Mouse (Mus musculus) spleen, adult 2 months (tissue): Measurements from ENCODE around the gene Med7. TPM values are rescaled to one million over a fixed set of nuclear protein-coding genes. Genes with fewer than 3 reads are reported as not detected.

Source experiments
- DNase-seq, 2 experiments: peaks; one replicate each; pipeline versions ENCODE4 v3.0.0 to v3.0.0-alpha.2; 2012 to 2021; ENCODE audit warnings: low spot score in 2 of 2, low read depth in 1 of 2
- H3K27ac ChIP-seq: fragments of 200-500 bp; 2 replicates; pipeline ENCODE4 v1.5.1; 2012; ENCODE audit warnings: low read length, inconsistent platforms; ENCODE audit not compliant: insufficient read depth
- H3K27me3 ChIP-seq: fragments of 200-500 bp; 2 replicates; pipeline ENCODE4 v1.6.1; 2012; ENCODE audit warnings: mild to moderate bottlenecking, moderate library complexity, low read length, inconsistent platforms; ENCODE audit not compliant: control insufficient read depth, insufficient read depth
- H3K36me3 ChIP-seq: fragments of 200-500 bp; 2 replicates; pipeline ENCODE4 v1.6.1; 2012; ENCODE audit warnings: mild to moderate bottlenecking, low read length, inconsistent platforms; ENCODE audit not compliant: control insufficient read depth, insufficient read depth
- H3K4me1 ChIP-seq: fragments of 200-500 bp; 2 replicates; pipeline ENCODE4 v1.6.1; 2011; ENCODE audit warnings: inconsistent platforms; ENCODE audit not compliant: control insufficient read depth, insufficient read depth, insufficient read length
- H3K4me3 ChIP-seq: fragments of 200-500 bp; 2 replicates; pipeline ENCODE4 v1.5.1; 2011; ENCODE audit warnings: mild to moderate bottlenecking, inconsistent platforms; ENCODE audit not compliant: insufficient read depth, insufficient read length; ENCODE audit errors: extremely low read depth
- CTCF ChIP-seq: fragments of 200-500 bp; IDR thresholded peaks from 2 replicates; pipeline ENCODE4 v1.5.1; 2011; ENCODE audit warnings: mild to moderate bottlenecking, inconsistent platforms; ENCODE audit not compliant: insufficient read depth, insufficient read length, insufficient replicate concordance; ENCODE audit errors: extremely low read depth
- POLR2A ChIP-seq: fragments of 200-500 bp; IDR thresholded peaks from 2 replicates; pipeline ENCODE4 v1.6.1; 2011; ENCODE audit warnings: low read depth, low read length, inconsistent platforms
- WGBS: fragments of 180-500 bp; shearing (Covaris S2); methylation state at CpG from one replicate; pipeline ENCODE4 v1.1.7; 2018; 5-methylcytosine and 5-hydroxymethylcytosine counted together
- polyA plus RNA-seq: library from polyadenylated mRNA; depleted of rRNA; stranded (reverse); fragments of >200 nt; gene quantifications from 2 replicates; pipeline ENCODE4 v1.2.3, GENCODE M21; 2012; rRNA removed

Med7 gene
- polyA plus RNA-seq = 14.7 and 21.0 TPM in 2 replicates

DNA sequence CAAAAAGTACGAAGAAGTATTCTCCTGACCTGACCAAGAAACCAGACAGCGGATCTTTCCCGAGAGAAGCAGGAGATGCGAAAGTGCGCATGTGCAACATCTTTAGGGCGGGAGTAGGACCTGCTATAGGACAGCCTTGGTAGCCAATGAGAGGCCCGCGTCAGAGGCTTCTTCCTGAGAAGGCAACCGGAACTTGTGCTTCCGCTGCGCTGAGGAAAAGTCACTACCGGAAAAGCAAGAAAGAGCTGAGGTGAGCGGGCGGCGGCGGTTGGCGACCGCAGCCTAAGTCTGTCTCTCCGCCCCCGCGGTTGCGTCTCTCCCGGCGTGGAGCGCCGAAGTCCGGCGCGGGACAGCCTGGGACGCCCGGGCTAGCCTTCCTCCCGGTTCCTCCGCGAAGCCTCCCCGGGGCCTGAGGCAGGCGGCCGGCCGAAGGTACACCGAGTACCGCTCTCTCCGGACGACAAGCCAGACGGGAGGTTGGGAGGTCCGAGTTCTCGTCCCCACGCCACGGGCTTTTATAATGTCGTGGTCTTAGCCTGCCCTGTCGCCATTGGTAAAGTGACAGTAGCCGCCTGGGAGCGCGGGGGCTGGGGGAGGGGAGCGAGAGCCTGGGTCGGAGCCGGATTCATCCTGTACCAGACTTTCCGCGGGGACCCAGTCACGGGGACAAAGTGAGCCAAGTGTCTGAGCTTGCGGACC, at the start of gene Med7:
Med7 (plus strand) TSS at position 166 of the 699 bp plus-strand sequence.
- DNase-seq = peak; percentile 93 to 94
- Histone ChIP-seq H3K27ac (peak within 1 kb of the TSS; percentile 94), H3K4me3 (peak within 1 kb of the TSS; percentile 87), H3K36me3 (peaks cover 9% of the 10 kb centered on the region; the same call in 1 of the 2 replicates), H3K27me3 (no peaks in the 10 kb centered on the region), H3K4me1 (0 out of 2 replicates have a peak, but pooled peaks cover 3% of the 10 kb centered on the region)
- TF ChIP-seq CTCF = no peak
- TF ChIP-seq POLR2A = peak; percentile 65
- WGBS = under 1% methylated on average over 59 of the region's 59 CpGs

DNA sequence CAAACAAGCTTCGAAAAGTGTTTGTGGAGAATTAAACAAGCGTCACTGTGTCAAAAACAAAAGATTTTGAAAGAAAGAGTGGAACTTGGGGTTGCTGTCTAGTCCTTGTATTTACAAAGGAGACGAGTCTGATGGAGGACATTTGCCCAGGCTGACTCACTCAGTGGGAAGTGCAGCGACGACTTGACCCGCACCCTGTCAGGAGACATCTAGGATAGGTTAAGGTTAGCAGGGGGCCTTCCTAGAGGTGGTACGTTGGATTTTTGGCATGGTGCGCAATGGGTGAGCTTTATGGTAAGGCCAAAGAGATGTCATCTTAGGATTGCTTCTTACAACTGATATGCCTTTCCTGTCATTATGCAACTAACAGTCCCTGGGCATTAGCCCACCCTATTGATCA, 49.7 kb upstream of the Med7 start:
- H3K27ac ChIP-seq = peak overlapping the region; percentile 55; the same call in 1 of the 2 replicates
- H3K4me3 ChIP-seq = peak overlapping the region; percentile 41; the same call in 1 of the 2 replicates
- no peak for TF ChIP-seq POLR2A
- TF ChIP-seq CTCF = no peak
- H3K27me3 ChIP-seq = no peaks in the 10 kb centered on the region
- 77% methylated on average over 8 of the region's 8 CpGs for WGBS
- peaks cover 6% of the 10 kb centered on the region; the same call in 1 of the 2 replicates for H3K4me1 ChIP-seq
- H3K36me3 ChIP-seq = 0 out of 2 replicates have a peak, but pooled peaks cover 1% of the 10 kb centered on the region
- DNase-seq = no peak

DNA sequence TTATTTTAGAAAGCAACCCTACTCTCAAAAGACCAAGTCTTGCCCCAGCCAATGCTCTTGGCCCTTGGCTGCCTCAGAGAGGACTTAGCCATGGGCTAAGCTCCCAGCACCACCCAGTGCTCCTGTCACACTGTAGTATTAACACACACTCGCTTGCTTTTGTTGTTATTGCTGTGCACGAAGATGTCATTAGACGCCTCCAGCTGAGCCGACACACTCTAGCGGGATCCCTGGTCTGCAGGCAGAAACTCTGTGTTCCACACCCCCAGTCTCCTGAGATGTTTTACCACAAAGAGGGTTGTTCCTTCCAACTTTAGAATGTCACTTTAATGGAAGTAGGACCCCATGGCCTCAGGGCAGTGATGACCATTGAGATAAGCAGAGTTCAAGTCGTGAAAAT, 48.3 kb upstream of the Med7 start:
- peak overlapping the region; percentile 87 for H3K27ac ChIP-seq
- no peak for DNase-seq
- H3K36me3 ChIP-seq = no peaks in the 10 kb centered on the region
- peaks cover 6% of the 10 kb centered on the region; the same call in 1 of the 2 replicates for H3K4me1 ChIP-seq
- peak overlapping the region; percentile 50 for H3K4me3 ChIP-seq
- 62% methylated on average over 6 of the region's 6 CpGs for WGBS
- TF ChIP-seq POLR2A (no peak), CTCF (no peak)
- H3K27me3 ChIP-seq = no peaks in the 10 kb centered on the region

DNA sequence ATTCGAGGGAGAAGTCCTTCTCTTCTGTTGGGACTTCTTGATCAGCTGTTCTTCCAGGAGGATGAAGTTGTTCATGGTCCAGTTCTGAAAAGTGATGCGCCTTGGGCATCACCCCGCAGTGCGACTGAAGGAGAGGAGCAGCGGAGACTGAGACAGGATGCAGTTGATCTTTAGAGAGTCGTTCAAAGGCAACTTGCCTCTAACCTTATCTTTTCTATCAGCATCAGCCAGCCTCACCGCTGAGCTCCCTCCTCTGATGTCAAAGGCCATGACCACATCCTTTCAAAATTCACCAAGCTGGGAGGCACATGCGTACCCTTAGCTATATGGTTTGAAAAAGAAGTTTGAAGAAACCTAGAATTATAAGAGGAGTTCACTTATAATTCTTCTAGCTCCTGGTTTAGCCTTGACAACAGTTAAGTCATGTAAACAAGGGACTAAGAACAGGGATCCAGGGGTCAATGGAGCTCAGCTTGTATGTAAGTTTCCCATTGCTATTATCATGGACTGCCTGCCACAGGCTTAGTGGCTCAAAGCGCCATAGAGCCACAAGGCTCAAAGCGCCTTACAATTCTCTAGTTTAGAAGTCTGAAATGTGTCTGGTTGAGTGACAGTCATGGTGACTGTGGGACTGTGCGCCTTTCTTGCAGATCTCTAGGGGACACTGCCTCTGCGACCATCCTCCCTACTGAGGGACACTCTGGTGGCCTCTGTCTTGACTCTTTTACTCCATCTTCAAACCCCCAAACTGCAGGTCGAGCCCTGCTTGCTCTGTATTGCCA, 47.2 kb upstream of the Med7 start, which contains the start of gene Itk:
Itk (minus strand) TSS at position 180 of the 782 bp plus-strand sequence.
- TF ChIP-seq CTCF (no peak), POLR2A (peak; percentile 90)
- H3K36me3 ChIP-seq = no peaks in the 10 kb centered on the region
- 53% methylated on average over 13 of the region's 13 CpGs for WGBS
- DNase-seq = peak; percentile 25 to 68
- H3K27me3 ChIP-seq = no peaks in the 10 kb centered on the region
- H3K27ac ChIP-seq = peak within 1 kb of the TSS; percentile 94
- peak within 1 kb of the TSS; percentile 52 for H3K4me3 ChIP-seq
- peaks cover 6% of the 10 kb centered on the region; the same call in 1 of the 2 replicates for H3K4me1 ChIP-seq

DNA sequence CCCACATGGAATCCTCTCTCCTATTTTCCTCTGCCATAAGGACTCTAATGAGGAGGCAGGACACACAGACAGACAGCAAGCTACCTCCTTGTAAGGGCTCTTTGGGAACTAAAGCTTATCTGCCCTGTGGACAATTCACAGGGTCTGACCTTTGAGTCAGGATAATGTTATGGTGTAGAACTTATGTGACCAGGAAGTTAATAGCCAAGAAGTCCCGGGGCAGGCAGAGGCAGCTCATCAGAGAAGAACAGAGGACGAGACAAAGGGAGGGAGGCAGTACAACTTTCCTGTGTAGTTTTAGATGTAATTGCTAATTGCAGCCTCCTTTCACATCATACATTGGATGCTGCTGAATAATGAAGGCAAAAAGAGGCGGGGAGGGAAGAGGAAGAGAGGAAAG, 46.1 kb upstream of the Med7 start:
- H3K4me3 ChIP-seq = no peak overlapping the region
- H3K27me3 ChIP-seq = no peaks in the 10 kb centered on the region
- TF ChIP-seq CTCF (no peak), POLR2A (no peak)
- WGBS = 59% methylated on average over 3 of the region's 3 CpGs
- H3K27ac ChIP-seq = peak overlapping the region; percentile 94
- H3K4me1 ChIP-seq = peaks cover 6% of the 10 kb centered on the region; the same call in 1 of the 2 replicates
- no peak for DNase-seq
- no peaks in the 10 kb centered on the region for H3K36me3 ChIP-seq

DNA sequence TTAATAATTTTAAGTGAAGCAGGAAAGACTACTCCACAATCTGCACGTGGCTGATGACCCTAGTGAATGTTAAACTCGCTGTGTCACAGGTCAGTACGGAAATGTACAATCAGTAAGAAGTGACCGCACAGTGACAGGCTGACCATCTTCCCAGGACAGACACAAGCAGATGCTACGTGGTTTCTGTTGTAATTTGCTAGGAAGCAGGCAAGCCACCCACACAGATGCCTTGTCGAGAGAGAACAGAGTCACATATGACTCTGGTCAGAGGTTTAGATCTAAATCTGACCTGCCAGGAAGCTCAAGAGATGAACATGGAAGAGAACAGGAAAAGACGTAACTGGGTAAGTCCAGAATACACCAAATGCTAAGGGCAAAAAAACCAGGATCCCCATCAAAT, 43.8 kb upstream of the Med7 start:
- Histone ChIP-seq H3K36me3 (no peaks in the 10 kb centered on the region), H3K4me3 (no peak overlapping the region), H3K4me1 (peaks cover 17% of the 10 kb centered on the region; the same call in 1 of the 2 replicates), H3K27me3 (no peaks in the 10 kb centered on the region), H3K27ac (no peak overlapping the region)
- no peak for DNase-seq
- TF ChIP-seq CTCF (no peak), POLR2A (no peak)
- WGBS = 74% methylated on average over 7 of the region's 7 CpGs

DNA sequence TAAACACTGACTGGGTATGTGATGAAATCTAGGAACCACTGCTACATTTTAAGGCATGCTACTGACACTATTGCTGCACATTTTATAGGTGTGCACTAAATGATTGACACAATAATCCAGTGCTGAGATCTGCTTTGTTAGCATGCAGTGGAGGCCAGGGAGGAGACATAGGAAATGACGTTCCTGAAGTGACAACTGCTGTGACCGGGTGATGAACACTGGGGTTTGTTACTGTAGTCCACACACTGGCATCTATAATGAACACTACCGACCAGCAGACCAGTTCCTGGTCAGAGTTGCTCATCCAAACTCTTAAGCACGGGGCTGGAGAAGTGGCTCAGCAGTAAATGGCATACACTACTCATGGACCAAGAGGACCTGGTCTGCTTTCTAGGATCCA, 43.3 kb upstream of the Med7 start:
- TF ChIP-seq CTCF (no peak), POLR2A (no peak)

More for the DNA sequence above, 43.3 kb upstream of the Med7 start:
- Histone ChIP-seq H3K36me3 (no peaks in the 10 kb centered on the region), H3K4me3 (no peak overlapping the region), H3K27ac (no peak overlapping the region), H3K4me1 (peaks cover 22% of the 10 kb centered on the region; the same call in 1 of the 2 replicates), H3K27me3 (no peaks in the 10 kb centered on the region)
- 83% methylated on average over 4 of the region's 4 CpGs for WGBS
- DNase-seq = no peak
